Mouse (Mus musculus) thymus, postnatal 14 days (tissue): ENCODE data around the gene Samd4.

Experiments
- DNase-seq: peaks from one replicate; pipeline ENCODE4 v3.0.0; 2021

Samd4 gene

GRCm38 (mm10) chr14:47004161-47004560 is 121.5 kb downstream of the Samd4 start:
- no peak for DNase-seq

- no peak for DNase-seq
These were observed 128.8 kb downstream of the Samd4 start for GRCm38 (mm10) chr14:47011171-47012139.

- no peak for DNase-seq
These were observed 133.0 kb downstream of the Samd4 start for GRCm38 (mm10) chr14:47015618-47016017.

GRCm38 (mm10) chr14:47017658-47018057 is 135.0 kb downstream of the Samd4 start:
- no peak for DNase-seq

- no peak for DNase-seq
These were observed 138.2 kb downstream of the Samd4 start for GRCm38 (mm10) chr14:47020886-47021285.

GRCm38 (mm10) chr14:47023529-47023928 is 140.9 kb downstream of the Samd4 start:
- no peak for DNase-seq

- DNase-seq: peak; percentile 31
These were observed 144.9 kb downstream of the Samd4 start for GRCm38 (mm10) chr14:47027431-47028118.

GRCm38 (mm10) chr14:47031542-47031941 is 148.9 kb downstream of the Samd4 start:
- no peak for DNase-seq

- DNase-seq: no peak
These were observed 149.5 kb downstream of the Samd4 start for GRCm38 (mm10) chr14:47032140-47032539.

- DNase-seq: no peak
These were observed 150.8 kb downstream of the Samd4 start for GRCm38 (mm10) chr14:47033423-47033822.

- DNase-seq: no peak
These were observed 159.0 kb downstream of the Samd4 start for GRCm38 (mm10) chr14:47041699-47042098.

- no peak for DNase-seq
These were observed 166.4 kb downstream of the Samd4 start for GRCm38 (mm10) chr14:47049051-47049450.

GRCm38 (mm10) chr14:47051743-47052610 is 169.3 kb downstream of the Samd4 start:
- DNase-seq: no peak

- no peak for DNase-seq
These were observed 170.4 kb downstream of the Samd4 start for GRCm38 (mm10) chr14:47053101-47053500.

GRCm38 (mm10) chr14:47053824-47054223 is 171.2 kb downstream of the Samd4 start:
- no peak for DNase-seq

GRCm38 (mm10) chr14:47058969-47059368 is 176.3 kb downstream of the Samd4 start:
- no peak for DNase-seq

- DNase-seq: no peak
These were observed 182.4 kb downstream of the Samd4 start for GRCm38 (mm10) chr14:47065067-47065466.

- DNase-seq: no peak
These were observed 184.2 kb downstream of the Samd4 start for GRCm38 (mm10) chr14:47066901-47067300.

- no peak for DNase-seq
These were observed 191.5 kb downstream of the Samd4 start for GRCm38 (mm10) chr14:47074045-47074666.

- no peak for DNase-seq
These were observed 192.5 kb downstream of the Samd4 start for GRCm38 (mm10) chr14:47075010-47075677.

- no peak for DNase-seq
These were observed 193.2 kb downstream of the Samd4 start for GRCm38 (mm10) chr14:47075856-47076255.
